Mouse (Mus musculus) E14TG2a.4 (cell line): ENCODE data around the gene Nr2c1.

Experiments
- H3K27me3 ChIP-seq: 2 replicates; pipeline ENCODE4 v1.6.1; 2014; ENCODE audit warnings: low read length, control low read depth; ENCODE audit not compliant: insufficient read depth
- H3K36me3 ChIP-seq: 2 replicates; pipeline ENCODE4 v1.6.1; 2014; ENCODE audit warnings: low read length, control low read depth; ENCODE audit not compliant: insufficient read depth
- H3K4me1 ChIP-seq: replicated peaks from 2 replicates; pipeline ENCODE4 v1.6.1; 2014; ENCODE audit warnings: low read depth, low read length, control low read depth
- H3K4me3 ChIP-seq: replicated peaks from 2 replicates; pipeline ENCODE4 v1.5.1; 2014; ENCODE audit warnings: mild to moderate bottlenecking, low read length
- H3K9me3 ChIP-seq: 2 replicates; pipeline ENCODE4 v1.6.1; 2014; ENCODE audit warnings: low read length, control low read depth
- CTCF ChIP-seq: conservative IDR thresholded peaks from 2 replicates; pipeline ENCODE4 v1.5.1; 2014; ENCODE audit warnings: low read length
- NANOG ChIP-seq: IDR thresholded peaks from 2 replicates; pipeline ENCODE4 v1.6.1; 2014; ENCODE audit warnings: borderline replicate concordance, low read length, mixed read lengths
- POU5F1 ChIP-seq: IDR thresholded peaks from 2 replicates; pipeline ENCODE4 v1.6.1; 2014; ENCODE audit warnings: low read length, borderline replicate concordance

Nr2c1 gene

GRCm38 (mm10) chr10:94151488-94151887, 3.7 kb downstream of the Nr2c1 start:
- Histone ChIP-seq H3K4me1 (peaks cover 53% of the 10 kb centered on the region), H3K4me3 (no peak overlapping the region), H3K27me3 (no peaks in the 10 kb centered on the region), H3K36me3 (no peaks in the 10 kb centered on the region), H3K9me3 (no peaks in the 10 kb centered on the region)
- no peak for TF ChIP-seq POU5F1
- TF ChIP-seq NANOG = no peak
- TF ChIP-seq CTCF = no peak

- peaks cover 44% of the 10 kb centered on the region for H3K4me1 ChIP-seq
- H3K36me3 ChIP-seq = peaks cover 10% of the 10 kb centered on the region
- H3K4me3 ChIP-seq = no peak overlapping the region
- TF ChIP-seq POU5F1 = no peak
- TF ChIP-seq CTCF = no peak
- TF ChIP-seq NANOG = no peak
- no peaks in the 10 kb centered on the region for H3K9me3 ChIP-seq
- no peaks in the 10 kb centered on the region for H3K27me3 ChIP-seq
Measured at GRCm38 (mm10) chr10:94153841-94154240, 6.0 kb downstream of the Nr2c1 start.

- no peaks in the 10 kb centered on the region for H3K9me3 ChIP-seq
- TF ChIP-seq CTCF (no peak), POU5F1 (no peak), NANOG (no peak)
- H3K27me3 ChIP-seq = no peaks in the 10 kb centered on the region
- H3K36me3 ChIP-seq = peaks cover 24% of the 10 kb centered on the region
- no peak overlapping the region for H3K4me3 ChIP-seq
- H3K4me1 ChIP-seq = peaks cover 12% of the 10 kb centered on the region
Measured at GRCm38 (mm10) chr10:94158962-94159361, 11.1 kb downstream of the Nr2c1 start.

- no peak overlapping the region for H3K4me3 ChIP-seq
- no peaks in the 10 kb centered on the region for H3K9me3 ChIP-seq
- H3K27me3 ChIP-seq = no peaks in the 10 kb centered on the region
- H3K4me1 ChIP-seq = peaks cover 12% of the 10 kb centered on the region
- peaks cover 28% of the 10 kb centered on the region for H3K36me3 ChIP-seq
- TF ChIP-seq NANOG (no peak), CTCF (no peak), POU5F1 (no peak)
Measured at GRCm38 (mm10) chr10:94159406-94159805, 11.6 kb downstream of the Nr2c1 start.

- H3K4me1 ChIP-seq = peaks cover 17% of the 10 kb centered on the region
- H3K9me3 ChIP-seq = no peaks in the 10 kb centered on the region
- H3K36me3 ChIP-seq = peaks cover 37% of the 10 kb centered on the region
- no peaks in the 10 kb centered on the region for H3K27me3 ChIP-seq
- TF ChIP-seq POU5F1 = no peak
- TF ChIP-seq CTCF = no peak
- TF ChIP-seq NANOG = no peak
- H3K4me3 ChIP-seq = no peak overlapping the region
Measured at GRCm38 (mm10) chr10:94161051-94161765, 13.4 kb downstream of the Nr2c1 start.

- H3K9me3 ChIP-seq = no peaks in the 10 kb centered on the region
- peaks cover 17% of the 10 kb centered on the region for H3K4me1 ChIP-seq
- H3K27me3 ChIP-seq = no peaks in the 10 kb centered on the region
- no peak overlapping the region for H3K4me3 ChIP-seq
- peaks cover 42% of the 10 kb centered on the region for H3K36me3 ChIP-seq
- no peak for TF ChIP-seq CTCF
- no peak for TF ChIP-seq POU5F1
- no peak for TF ChIP-seq NANOG
Measured at GRCm38 (mm10) chr10:94162031-94162430, 14.2 kb downstream of the Nr2c1 start.

- H3K4me1 ChIP-seq = peaks cover 12% of the 10 kb centered on the region
- TF ChIP-seq CTCF (no peak), POU5F1 (no peak), NANOG (no peak)
Measured at GRCm38 (mm10) chr10:94164104-94164845, 16.5 kb downstream of the Nr2c1 start.

GRCm38 (mm10) chr10:94165426-94165825, 17.6 kb downstream of the Nr2c1 start:
- H3K4me1 ChIP-seq = peaks cover 5% of the 10 kb centered on the region
- TF ChIP-seq CTCF = no peak
- no peak for TF ChIP-seq NANOG
- TF ChIP-seq POU5F1 = no peak
- peaks cover 61% of the 10 kb centered on the region for H3K36me3 ChIP-seq
- H3K4me3 ChIP-seq = no peak overlapping the region
- no peaks in the 10 kb centered on the region for H3K27me3 ChIP-seq
- H3K9me3 ChIP-seq = no peaks in the 10 kb centered on the region

More at GRCm38 (mm10) chr10:94164104-94164845, 16.5 kb downstream of the Nr2c1 start:
- H3K4me3 ChIP-seq = no peak overlapping the region
- H3K36me3 ChIP-seq = peaks cover 51% of the 10 kb centered on the region
- H3K9me3 ChIP-seq = no peaks in the 10 kb centered on the region
- H3K27me3 ChIP-seq = no peaks in the 10 kb centered on the region
